Mouse (Mus musculus) kidney, postnatal 0 days (tissue): ENCODE measurements around the gene Rrnad1. TPM values are rescaled to one million over a fixed set of nuclear protein-coding genes. Genes with fewer than 3 reads are reported as not detected.

Experiments used
- ATAC-seq: fragments of 200-750 bp; cut with Nextera tagmentation; replicated peaks from 2 replicates; pipeline ENCODE4 v1.8.0; 2017; ENCODE audit warnings: low read depth, moderate number of reproducible peaks, moderate TSS enrichment, moderate library complexity; ENCODE audit not compliant: low FRiP score
- DNase-seq: peaks from one replicate; pipeline ENCODE4 v3.0.0-alpha.2; 2016; ENCODE audit warnings: low spot score
- H3K27ac ChIP-seq: fragments of 300-500 bp; sonication (generic); 2 replicates; pipeline ENCODE4 v1.5.1; 2014; ENCODE audit warnings: mild to moderate bottlenecking
- H3K27me3 ChIP-seq: fragments of 300-500 bp; sonication (generic); 2 replicates; pipeline ENCODE4 v1.6.1; 2014; ENCODE audit warnings: low read length, mixed read lengths; ENCODE audit not compliant: insufficient read depth
- H3K36me3 ChIP-seq: fragments of 300-500 bp; sonication (generic); 2 replicates; pipeline ENCODE4 v1.6.1; 2014; ENCODE audit warnings: low read length, mixed read lengths; ENCODE audit not compliant: insufficient read depth
- H3K4me1 ChIP-seq: fragments of 300-500 bp; sonication (generic); replicated peaks from 2 replicates; pipeline ENCODE4 v1.6.1; 2014; ENCODE audit warnings: antibody characterized with exemption, low read length, mixed read lengths; ENCODE audit not compliant: insufficient read depth
- H3K4me2 ChIP-seq: fragments of 300-500 bp; sonication (generic); 2 replicates; pipeline ENCODE4 v1.6.1; 2014; ENCODE audit warnings: mild to moderate bottlenecking, low read length, moderate library complexity, mixed read lengths
- H3K4me3 ChIP-seq: fragments of 300-500 bp; sonication (generic); replicated peaks from 2 replicates; pipeline ENCODE4 v1.5.1; 2014; ENCODE audit warnings: low read depth, low read length
- H3K9ac ChIP-seq: fragments of 300-500 bp; sonication (generic); 2 replicates; pipeline ENCODE4 v1.6.1; 2014; ENCODE audit warnings: low read depth, low read length
- H3K9me3 ChIP-seq: fragments of 300-500 bp; sonication (generic); replicated peaks from 2 replicates; pipeline ENCODE4 v1.6.1; 2016; ENCODE audit warnings: low read length, inconsistent platforms, mixed read lengths
- CTCF ChIP-seq: IDR thresholded peaks from 2 replicates; pipeline ENCODE4 v1.5.1; 2016; ENCODE audit warnings: antibody characterized with exemption, low read depth, mild to moderate bottlenecking, moderate library complexity
- WGBS: fragments of 180-500 bp; shearing (Covaris S2); extraction: QIAGEN DNeasy Blood & Tissue Kit; methylation state at CpG from one replicate; pipeline ENCODE4 v1.1.7; 2014; 5-methylcytosine and 5-hydroxymethylcytosine counted together
- polyA plus RNA-seq: library from polyadenylated mRNA; unstranded; fragments of >200 nt; fragmentation: Nextera tagmentation; extraction: Ambion mirVana; gene quantifications from 2 replicates; pipeline ENCODE4 v1.2.1, GENCODE M21; 2015

The Rrnad1 gene
- polyA plus RNA-seq, 1 experiment from 2014 or later: 12.3 TPM

- H3K27me3 ChIP-seq: no peaks in the 10 kb centered on the region
- ATAC-seq (no peak), DNase-seq (no peak)
- no peak for TF ChIP-seq CTCF
- 0 out of 2 replicates have a peak overlapping the region, but pooled peaks have one; percentile 1 for H3K4me3 ChIP-seq
- H3K4me1 ChIP-seq: peaks cover 32% of the 10 kb centered on the region
- WGBS: 15% methylated on average over 13 of the region's 13 CpGs
- no peak overlapping the region for H3K9ac ChIP-seq
- H3K27ac ChIP-seq: no peak overlapping the region
- H3K36me3 ChIP-seq: no peaks in the 10 kb centered on the region
- H3K9me3 ChIP-seq: no peaks in the 10 kb centered on the region
- H3K4me2 ChIP-seq: peak overlapping the region; percentile 64
Observed at GRCm38 (mm10) chr3:87949955-87950515, 19.5 kb upstream of the Rrnad1 start.

GRCm38 (mm10) chr3:87949266-87949954 is 18.9 kb upstream of the Rrnad1 start:
- peak overlapping the region; percentile 16; the same call in 1 of the 2 replicates for H3K4me3 ChIP-seq
- no peak overlapping the region for H3K9ac ChIP-seq
- peak overlapping the region; percentile 64 for H3K4me2 ChIP-seq
- peaks cover 32% of the 10 kb centered on the region for H3K4me1 ChIP-seq
- TF ChIP-seq CTCF: no peak
- no peak for ATAC-seq
- WGBS: 17% methylated on average over 16 of the region's 16 CpGs
- no peaks in the 10 kb centered on the region for H3K36me3 ChIP-seq
- no peaks in the 10 kb centered on the region for H3K9me3 ChIP-seq
- DNase-seq: no peak
- no peak overlapping the region for H3K27ac ChIP-seq
- H3K27me3 ChIP-seq: no peaks in the 10 kb centered on the region

- Histone ChIP-seq H3K9me3 (no peaks in the 10 kb centered on the region), H3K9ac (0 out of 2 replicates have a peak within 1 kb of the TSS, but pooled peaks have one; percentile 18), H3K4me2 (peak within 1 kb of the TSS; percentile 64), H3K27me3 (no peaks in the 10 kb centered on the region), H3K4me1 (peaks cover 32% of the 10 kb centered on the region), H3K4me3 (peak within 1 kb of the TSS; percentile 16), H3K36me3 (no peaks in the 10 kb centered on the region), H3K27ac (no peak within 1 kb of the TSS)
- no peak for TF ChIP-seq CTCF
- 2% methylated on average over 35 of the region's 35 CpGs for WGBS
- no peak for ATAC-seq
- DNase-seq: peak; percentile 34
Observed at GRCm38 (mm10) chr3:87948378-87949265, 18.1 kb upstream of the Rrnad1 start, which contains the start of gene Crabp2. Gene Crabp2, plus strand, starts transcription at chr3:87948666.

GRCm38 (mm10) chr3:87947811-87948199 is 17.3 kb upstream of the Rrnad1 start:
- Histone ChIP-seq H3K36me3 (no peaks in the 10 kb centered on the region), H3K27me3 (no peaks in the 10 kb centered on the region), H3K4me1 (peaks cover 32% of the 10 kb centered on the region), H3K4me3 (peak overlapping the region; percentile 16), H3K4me2 (peak overlapping the region; percentile 64), H3K9ac (0 out of 2 replicates have a peak overlapping the region, but pooled peaks have one; percentile 18), H3K9me3 (no peaks in the 10 kb centered on the region), H3K27ac (no peak overlapping the region)
- under 1% methylated on average over 14 of the region's 17 CpGs for WGBS
- DNase-seq: no peak
- TF ChIP-seq CTCF: no peak
- ATAC-seq: no peak

- WGBS: 4% methylated on average over 26 of the region's 26 CpGs
- Histone ChIP-seq H3K36me3 (peaks cover 5% of the 10 kb centered on the region), H3K9ac (0 out of 2 replicates have a peak overlapping the region, but pooled peaks have one; percentile 18), H3K9me3 (no peaks in the 10 kb centered on the region), H3K27ac (no peak overlapping the region), H3K4me2 (peak overlapping the region; percentile 64), H3K4me3 (peak overlapping the region; percentile 16), H3K27me3 (no peaks in the 10 kb centered on the region), H3K4me1 (peaks cover 32% of the 10 kb centered on the region)
- ATAC-seq (no peak), DNase-seq (peak; percentile 72)
- TF ChIP-seq CTCF: no peak
Observed at GRCm38 (mm10) chr3:87947056-87947810, 16.7 kb upstream of the Rrnad1 start.
